Mouse (Mus musculus): ENCODE data around the gene Trim54. TPM values are rescaled to one million over a fixed set of nuclear protein-coding genes. Genes with fewer than 3 reads are reported as not detected.
A peak's percentile ranks its signal among the peaks of the same experiment; 100 is the strongest.

Trim54 gene
- polyA plus RNA-seq, 1 experiment from 2014 or later: not detected

- under 1% methylated on average over 25 of the region's 25 CpGs for WGBS
- H3K9me3 ChIP-seq: no peaks in the 10 kb centered on the region
- peaks cover 16% of the 10 kb centered on the region for H3K4me1 ChIP-seq
- DNase-seq (ENCODE audit: extremely low spot score, low spot score): no peak
- peak overlapping the region; percentile 92 for H3K27ac ChIP-seq
- H3K27me3 ChIP-seq (ENCODE audit: poor library complexity, severe bottlenecking): no peaks in the 10 kb centered on the region
- peak overlapping the region; percentile 71 for H3K4me3 ChIP-seq
- peaks cover 31% of the 10 kb centered on the region for H3K36me3 ChIP-seq (replicated peaks)
Observed at GRCm38 (mm10) chr5:31179301-31179765, 62.8 kb downstream of the Trim54 start.

- H3K36me3 ChIP-seq (replicated peaks): peaks cover 24% of the 10 kb centered on the region
- peaks cover 16% of the 10 kb centered on the region for H3K4me1 ChIP-seq
- H3K9me3 ChIP-seq: no peaks in the 10 kb centered on the region
- peak within 1 kb of the TSS; percentile 71 for H3K4me3 ChIP-seq
- under 1% methylated on average over 59 of the region's 59 CpGs for WGBS
- peak within 1 kb of the TSS; percentile 92 for H3K27ac ChIP-seq
- no peaks in the 10 kb centered on the region for H3K27me3 ChIP-seq (ENCODE audit: poor library complexity, severe bottlenecking)
- peak; percentile 87 for DNase-seq (ENCODE audit: extremely low spot score, low spot score)
Observed at GRCm38 (mm10) chr5:31179766-31180630, 63.5 kb downstream of the Trim54 start, which contains the start of the genes Gm29609 and Gtf3c2. TSS of gene Gm29609 (minus strand) at chr5:31179911. TSS of gene Gtf3c2 (minus strand) at chr5:31180144.

GRCm38 (mm10) chr5:31181183-31181770, 64.8 kb downstream of the Trim54 start:
- no peaks in the 10 kb centered on the region for H3K27me3 ChIP-seq (ENCODE audit: poor library complexity, severe bottlenecking)
- WGBS: 95% methylated on average over 9 of the region's 9 CpGs
- peak overlapping the region; percentile 71; the same call in 1 of the 2 replicates for H3K4me3 ChIP-seq
- DNase-seq (ENCODE audit: extremely low spot score, low spot score): no peak
- no peaks in the 10 kb centered on the region for H3K9me3 ChIP-seq
- peaks cover 16% of the 10 kb centered on the region for H3K4me1 ChIP-seq
- no peak overlapping the region for H3K27ac ChIP-seq
- H3K36me3 ChIP-seq (replicated peaks): peaks cover 18% of the 10 kb centered on the region

GRCm38 (mm10) chr5:31183678-31184077, 67.2 kb downstream of the Trim54 start:
- no peaks in the 10 kb centered on the region for H3K9me3 ChIP-seq
- H3K27ac ChIP-seq: no peak overlapping the region
- peaks cover 23% of the 10 kb centered on the region for H3K36me3 ChIP-seq (replicated peaks)
- peaks cover 11% of the 10 kb centered on the region for H3K4me1 ChIP-seq
- H3K4me3 ChIP-seq: no peak overlapping the region
- H3K27me3 ChIP-seq (ENCODE audit: poor library complexity, severe bottlenecking): no peaks in the 10 kb centered on the region
- WGBS: 68% methylated on average over 4 of the region's 4 CpGs
- no peak for DNase-seq (ENCODE audit: extremely low spot score, low spot score)

Other genes starting within 250 kb of the Trim54 start
- gene Tmem214, start 248.7 kb upstream of the Trim54 start, polyA plus RNA-seq (2016; fragmentation: Nextera tagmentation; extraction: Ambion mirVana): 62.3 and 63.2 TPM in 2 replicates
- 19.9 and 20.1 TPM in 2 replicates for gene Agbl5, start 228.0 kb upstream of the Trim54 start, polyA plus RNA-seq (2016; fragmentation: Nextera tagmentation; extraction: Ambion mirVana)
- 392 and 397 TPM in 2 replicates for gene Ost4, start 208.9 kb upstream of the Trim54 start, polyA plus RNA-seq (2016; fragmentation: Nextera tagmentation; extraction: Ambion mirVana)
- 78.2 and 78.3 TPM in 2 replicates for gene Emilin1, start 203.3 kb upstream of the Trim54 start, polyA plus RNA-seq (2016; fragmentation: Nextera tagmentation; extraction: Ambion mirVana)
- gene Khk, start 195.3 kb upstream of the Trim54 start, polyA plus RNA-seq (2016; fragmentation: Nextera tagmentation; extraction: Ambion mirVana): 7.8 and 8.9 TPM in 2 replicates
- gene Cgref1, start 171.1 kb upstream of the Trim54 start, polyA plus RNA-seq (2016; fragmentation: Nextera tagmentation; extraction: Ambion mirVana): 4.8 and 5.0 TPM in 2 replicates
- gene Preb, start 156.4 kb upstream of the Trim54 start, polyA plus RNA-seq (2016; fragmentation: Nextera tagmentation; extraction: Ambion mirVana): 141 and 142 TPM in 2 replicates
- gene Tcf23, start 148.1 kb upstream of the Trim54 start, polyA plus RNA-seq (2016; fragmentation: Nextera tagmentation; extraction: Ambion mirVana): not detected in 2 replicates
- gene Atraid, start 68.4 kb upstream of the Trim54 start, polyA plus RNA-seq (2016; fragmentation: Nextera tagmentation; extraction: Ambion mirVana): 71.5 and 74.8 TPM in 2 replicates
- gene Slc5a6, start 67.8 kb upstream of the Trim54 start, polyA plus RNA-seq (2016; fragmentation: Nextera tagmentation; extraction: Ambion mirVana): 10.7 and 12.7 TPM in 2 replicates
- 76.4 and 79.3 TPM in 2 replicates for gene Cad, start 61.9 kb upstream of the Trim54 start, polyA plus RNA-seq (2016; fragmentation: Nextera tagmentation; extraction: Ambion mirVana)
- not detected in 2 replicates for gene Dnajc5g, start 10.4 kb upstream of the Trim54 start, polyA plus RNA-seq (2016; fragmentation: Nextera tagmentation; extraction: Ambion mirVana)
- 0.32 and 0.39 TPM in 2 replicates for gene Slc30a3, start 8.5 kb upstream of the Trim54 start, polyA plus RNA-seq (2016; fragmentation: Nextera tagmentation; extraction: Ambion mirVana)
- not detected in 2 replicates for gene Ucn, start 22.1 kb downstream of the Trim54 start, polyA plus RNA-seq (2016; fragmentation: Nextera tagmentation; extraction: Ambion mirVana)
- 60.4 and 63.8 TPM in 2 replicates for gene Mpv17, start 37.5 kb downstream of the Trim54 start, polyA plus RNA-seq (2016; fragmentation: Nextera tagmentation; extraction: Ambion mirVana)
- 1.4 and 1.6 TPM in 2 replicates for gene Gm29609, start 63.2 kb downstream of the Trim54 start, polyA plus RNA-seq (2016; fragmentation: Nextera tagmentation; extraction: Ambion mirVana)
- 132 and 136 TPM in 2 replicates for gene Gtf3c2, start 63.4 kb downstream of the Trim54 start, polyA plus RNA-seq (2016; fragmentation: Nextera tagmentation; extraction: Ambion mirVana)
- gene Snx17, start 76.5 kb downstream of the Trim54 start, polyA plus RNA-seq (2016; fragmentation: Nextera tagmentation; extraction: Ambion mirVana): 132 and 133 TPM in 2 replicates
- 85.4 and 91.7 TPM in 2 replicates for gene Eif2b4, start 76.7 kb downstream of the Trim54 start, polyA plus RNA-seq (2016; fragmentation: Nextera tagmentation; extraction: Ambion mirVana)
- gene Zfp513, start 85.6 kb downstream of the Trim54 start, polyA plus RNA-seq (2016; fragmentation: Nextera tagmentation; extraction: Ambion mirVana): 8.5 and 9.0 TPM in 2 replicates
- gene Ppm1g, start 104.0 kb downstream of the Trim54 start, polyA plus RNA-seq (2016; fragmentation: Nextera tagmentation; extraction: Ambion mirVana): 218 TPM in 2 replicates
- gene Nrbp1, start 124.2 kb downstream of the Trim54 start, polyA plus RNA-seq (2016; fragmentation: Nextera tagmentation; extraction: Ambion mirVana): 136 and 143 TPM in 2 replicates
- gene Gm9970, start 124.5 kb downstream of the Trim54 start, polyA plus RNA-seq (2016; fragmentation: Nextera tagmentation; extraction: Ambion mirVana): 0.29 and 0.31 TPM in 2 replicates
- gene Krtcap3, start 135.0 kb downstream of the Trim54 start, polyA plus RNA-seq (2016; fragmentation: Nextera tagmentation; extraction: Ambion mirVana): 5.9 and 8.6 TPM in 2 replicates
- 37.1 and 37.2 TPM in 2 replicates for gene Ift172, start 174.4 kb downstream of the Trim54 start, polyA plus RNA-seq (2016; fragmentation: Nextera tagmentation; extraction: Ambion mirVana)
- gene Fndc4, start 179.4 kb downstream of the Trim54 start, polyA plus RNA-seq (2016; fragmentation: Nextera tagmentation; extraction: Ambion mirVana): 46.6 and 48.7 TPM in 2 replicates
- 0.30 and 0.37 TPM in 2 replicates for gene Gckr, start 180.7 kb downstream of the Trim54 start, polyA plus RNA-seq (2016; fragmentation: Nextera tagmentation; extraction: Ambion mirVana)